Mouse (Mus musculus) myocyte (in vitro differentiated cells): ENCODE results near the gene Bud31. TPM values are rescaled to one million over a fixed set of nuclear protein-coding genes. Genes with fewer than 3 reads are reported as not detected.
A peak's percentile ranks its signal among the peaks of the same experiment; 100 is the strongest.

Experiments
- H3K27me3 ChIP-seq: one replicate; pipeline ENCODE4 v1.6.1; 2011; ENCODE audit not compliant: control insufficient read depth, insufficient read depth, insufficient read length
- H3K36me3 ChIP-seq: one replicate; pipeline ENCODE4 v1.6.1; 2011; ENCODE audit not compliant: control insufficient read depth, insufficient read depth
- H3K4me2 ChIP-seq: one replicate; pipeline ENCODE4 v1.6.1; 2011; ENCODE audit warnings: low read depth, control low read depth
- H3K4me3 ChIP-seq: one replicate; pipeline ENCODE4 v1.5.1; 2011; ENCODE audit warnings: mild to moderate bottlenecking, control low read depth, moderate library complexity
- H3K79me2 ChIP-seq: one replicate; pipeline ENCODE4 v1.6.1; 2011; ENCODE audit not compliant: control insufficient read depth, insufficient read depth
- H3ac ChIP-seq: one replicate; pipeline ENCODE4 v1.6.1; 2011; ENCODE audit not compliant: control insufficient read depth, insufficient read length
- CEBPB ChIP-seq: IDR thresholded peaks from 2 replicates; pipeline ENCODE4 v1.6.1; 2011; ENCODE audit warnings: mild to moderate bottlenecking, moderate library complexity; ENCODE audit not compliant: poor library complexity, insufficient read depth, severe bottlenecking
- E2F4 ChIP-seq: IDR thresholded peaks from one replicate; pipeline ENCODE4 v1.6.1; 2011; ENCODE audit warnings: mild to moderate bottlenecking, control low read depth, moderate library complexity; ENCODE audit not compliant: insufficient read depth
- MAX ChIP-seq: IDR thresholded peaks from one replicate; pipeline ENCODE4 v1.6.1; 2011; ENCODE audit warnings: low read depth, mild to moderate bottlenecking, control low read depth
- MYOD1 ChIP-seq, 3 experiments: IDR thresholded peaks; one replicate each; pipeline ENCODE4 v1.6.1; 2011; ENCODE audit warnings: control low read depth in 2 of 3, low read depth in 2 of 3, mild to moderate bottlenecking in 2 of 3, moderate library complexity in 1 of 3; ENCODE audit not compliant: insufficient read length in 2 of 3, control insufficient read depth in 1 of 3
- MYOG ChIP-seq, 3 experiments: IDR thresholded peaks; one replicate each; pipeline ENCODE4 v1.6.1; 2011; ENCODE audit warnings: control low read depth in 2 of 3, low read depth in 2 of 3, mild to moderate bottlenecking in 2 of 3; ENCODE audit not compliant: insufficient read length in 2 of 3, control insufficient read depth in 1 of 3, insufficient read depth in 1 of 3
- POLR2A ChIP-seq: IDR thresholded peaks from one replicate; pipeline ENCODE4 v1.6.1; 2011; ENCODE audit warnings: low read depth, mild to moderate bottlenecking, control low read depth, moderate library complexity; ENCODE audit not compliant: insufficient read length
- POLR2AphosphoS2 ChIP-seq: IDR thresholded peaks from one replicate; pipeline ENCODE4 v1.6.1; 2011; ENCODE audit warnings: low read depth, control low read depth; ENCODE audit not compliant: insufficient read length
- REST ChIP-seq: IDR thresholded peaks from one replicate; pipeline ENCODE4 v1.6.1; 2011; ENCODE audit warnings: mild to moderate bottlenecking, control low read depth, moderate library complexity; ENCODE audit not compliant: insufficient read depth, insufficient read length
- SRF ChIP-seq: IDR thresholded peaks from one replicate; pipeline ENCODE4 v1.6.1; 2011; ENCODE audit warnings: low read depth; ENCODE audit not compliant: control insufficient read depth, insufficient read length
- TCF12 ChIP-seq: IDR thresholded peaks from one replicate; pipeline ENCODE4 v1.6.1; 2011; ENCODE audit warnings: mild to moderate bottlenecking, control low read depth; ENCODE audit not compliant: poor library complexity, insufficient read depth, severe bottlenecking
- TCF3 ChIP-seq: IDR thresholded peaks from one replicate; pipeline ENCODE4 v1.6.1; 2011; ENCODE audit warnings: low read depth, control low read depth; ENCODE audit not compliant: insufficient read length
- USF1 ChIP-seq: IDR thresholded peaks from one replicate; pipeline ENCODE4 v1.6.1; 2011; ENCODE audit warnings: low read depth, mild to moderate bottlenecking, control low read depth, moderate library complexity
- polyA plus RNA-seq: library from polyadenylated mRNA; unstranded; fragments of >200 nt; fragmentation: generic; extraction: Trizol; gene quantifications from one replicate; pipeline ENCODE4 v1.2.1, GENCODE M21; 2012; ENCODE audit warnings: missing spikeins

The Bud31 gene
- polyA plus RNA-seq, 1 experiment: 130 TPM

DNA sequence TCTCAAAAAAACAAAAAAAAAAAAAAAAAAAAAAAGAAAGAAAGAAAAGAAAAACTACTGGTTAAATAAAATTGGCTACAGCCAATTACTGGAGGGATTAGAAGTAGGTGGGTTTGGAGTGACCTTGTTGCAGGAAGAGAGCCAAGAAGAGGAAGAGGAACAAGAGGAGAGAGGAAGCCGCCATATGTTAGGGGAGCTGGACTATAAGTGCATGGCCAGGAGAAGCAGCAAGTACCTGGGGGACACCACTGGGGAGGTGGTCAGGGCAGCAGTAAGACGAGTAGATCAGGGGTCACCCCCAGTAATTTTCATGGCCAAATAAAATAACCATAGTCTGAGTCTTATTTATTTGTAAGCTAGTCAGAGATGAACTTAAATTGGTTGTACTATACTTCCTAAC lies 45.1 kb downstream of the Bud31 start:
- H3K36me3 ChIP-seq: peaks cover 15% of the 10 kb centered on the region
- peaks cover 40% of the 10 kb centered on the region for H3K79me2 ChIP-seq
- no peak overlapping the region for H3ac ChIP-seq
- no peak overlapping the region for H3K4me3 ChIP-seq
- H3K4me2 ChIP-seq: no peak overlapping the region
- no peaks in the 10 kb centered on the region for H3K27me3 ChIP-seq
- TF ChIP-seq MAX: no peak
- TF ChIP-seq CEBPB: no peak
- no peak for TF ChIP-seq TCF3
- no peak for TF ChIP-seq USF1

DNA sequence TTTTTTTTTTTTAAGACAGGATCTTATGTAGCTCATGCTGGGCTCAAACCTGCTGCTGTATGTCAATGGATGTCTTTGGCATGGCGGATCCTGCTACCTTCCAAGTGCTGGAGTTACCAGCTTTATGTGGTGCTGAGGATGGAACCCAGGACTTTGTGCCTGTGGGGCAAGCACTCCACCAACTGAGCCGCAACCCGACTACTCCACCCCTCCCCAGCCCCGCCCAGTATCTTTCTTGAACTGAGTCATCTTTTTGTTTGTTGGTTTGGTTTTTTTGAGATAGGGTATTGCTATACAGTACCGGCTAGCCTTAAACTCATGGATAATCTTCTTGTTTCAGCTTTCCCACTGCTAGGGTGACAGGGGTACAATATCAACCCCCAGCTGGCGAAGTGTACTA lies 49.3 kb downstream of the Bud31 start:
- peak overlapping the region; percentile 96 for H3K4me3 ChIP-seq
- H3K27me3 ChIP-seq: no peaks in the 10 kb centered on the region
- H3K4me2 ChIP-seq: peak overlapping the region; percentile 96
- H3K79me2 ChIP-seq: peaks cover 52% of the 10 kb centered on the region
- no peak overlapping the region for H3ac ChIP-seq
- no peak for TF ChIP-seq SRF
- TF ChIP-seq TCF3: no peak
- TF ChIP-seq REST: no peak
- no peak for TF ChIP-seq E2F4
- H3K36me3 ChIP-seq: peaks cover 14% of the 10 kb centered on the region

- Histone ChIP-seq H3K4me3 (peak overlapping the region; percentile 96), H3K4me2 (peak overlapping the region; percentile 96), H3K36me3 (peaks cover 10% of the 10 kb centered on the region), H3ac (peak overlapping the region; percentile 34), H3K79me2 (peaks cover 52% of the 10 kb centered on the region), H3K27me3 (no peaks in the 10 kb centered on the region)
- TF ChIP-seq MAX (no peak), MYOG (IDR thresholded peaks at IDR 0.05; ENCODE audit: control insufficient read depth in 1 of 3, insufficient read depth in 1 of 3, insufficient read length in 2 of 3, low read depth in 2 of 3) (no peak), TCF3 (no peak), USF1 (no peak), SRF (no peak), E2F4 (no peak), MYOD1 (IDR thresholded peaks at IDR 0.05; ENCODE audit: control insufficient read depth in 1 of 3, insufficient read length in 2 of 3, low read depth in 2 of 3) (no peak), CEBPB (no peak), REST (no peak), POLR2A (no peak), TCF12 (no peak), POLR2AphosphoS2 (no peak)
Measured at GRCm38 (mm10) chr5:145190373-145190772, 50.2 kb downstream of the Bud31 start.

DNA sequence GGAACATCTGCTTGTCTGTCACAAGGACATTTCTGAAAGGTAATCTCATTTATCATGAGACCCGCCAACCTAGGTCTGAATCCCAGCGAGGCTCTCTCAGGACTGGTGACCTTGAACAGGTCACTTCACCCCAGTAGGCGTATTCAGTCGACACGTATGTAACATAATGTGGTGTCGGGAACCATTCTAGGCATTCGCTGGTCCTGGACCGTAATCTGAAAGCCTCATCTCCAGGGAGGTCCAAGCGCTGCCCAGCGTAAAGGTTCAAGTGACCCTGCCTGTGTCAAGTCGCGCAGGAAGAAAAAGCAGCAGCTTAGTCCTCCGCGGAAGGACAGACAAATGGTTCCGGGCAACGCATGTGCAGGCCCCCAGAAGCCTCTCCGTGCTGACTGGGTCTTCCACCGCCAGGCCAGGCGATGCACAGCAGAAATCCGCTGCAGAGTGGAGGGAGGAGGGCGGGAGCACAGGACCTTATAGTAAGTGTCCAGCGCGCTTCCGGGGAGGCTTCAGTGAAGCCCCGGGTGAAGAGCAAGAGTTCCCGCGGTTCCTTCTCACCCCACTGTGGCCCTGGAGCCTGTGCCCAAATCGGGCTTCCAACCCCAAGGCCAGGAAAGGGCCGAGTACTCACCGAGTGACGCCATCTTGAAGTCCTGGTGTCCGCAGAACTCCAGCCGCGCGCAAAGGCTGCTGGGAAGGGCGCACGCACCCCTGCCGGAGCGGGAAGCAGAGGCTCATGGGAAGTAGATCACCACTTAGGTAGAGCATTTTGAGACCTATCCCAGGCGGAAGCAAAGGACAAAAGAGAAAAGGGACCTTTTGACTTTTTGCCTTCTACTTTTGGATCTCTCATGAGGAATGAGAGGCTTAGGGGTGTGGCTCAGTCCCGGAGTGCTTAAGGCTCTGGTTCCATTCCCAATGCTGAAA lies 51.0 kb downstream of the Bud31 start:
- H3K27me3 ChIP-seq: no peaks in the 10 kb centered on the region
- H3K4me2 ChIP-seq: peak overlapping the region; percentile 96
- peak; percentile 91 for TF ChIP-seq POLR2A
- no peak for TF ChIP-seq MYOD1 (IDR thresholded peaks at IDR 0.05; ENCODE audit: control insufficient read depth in 1 of 3, insufficient read length in 2 of 3, low read depth in 2 of 3)
- peak; percentile 48 for TF ChIP-seq E2F4
- TF ChIP-seq TCF3: no peak
- peak; percentile 90 for TF ChIP-seq POLR2AphosphoS2
- TF ChIP-seq CEBPB: no peak
- H3K79me2 ChIP-seq: peaks cover 51% of the 10 kb centered on the region
- H3K36me3 ChIP-seq: peaks cover 13% of the 10 kb centered on the region
- H3K4me3 ChIP-seq: peak overlapping the region; percentile 96
- H3ac ChIP-seq: peak overlapping the region; percentile 34

DNA sequence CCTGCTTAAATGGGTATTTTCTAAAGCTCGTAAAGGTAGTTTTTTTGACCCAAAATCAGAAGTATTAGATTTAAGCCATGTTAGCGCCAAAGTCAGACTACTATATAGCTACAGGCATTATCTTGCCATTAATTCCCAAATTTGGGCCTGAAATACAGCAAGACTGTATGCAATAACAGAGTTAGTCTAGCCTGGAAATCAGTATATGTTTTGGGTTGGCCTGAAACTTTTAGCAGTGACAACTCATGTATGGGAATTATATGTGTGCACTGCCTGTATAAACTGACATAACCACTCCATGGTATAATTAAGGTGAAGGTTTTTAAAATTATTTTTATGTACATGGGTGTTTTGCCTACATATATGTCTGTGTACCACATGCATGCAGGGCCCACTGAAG lies 51.8 kb downstream of the Bud31 start, which contains the start of gene Atp5j2:
Atp5j2 (minus strand) TSS at position 101 of the 400 bp plus-strand sequence.
- H3K36me3 ChIP-seq: peaks cover 9% of the 10 kb centered on the region

More for the DNA sequence above, 51.8 kb downstream of the Bud31 start, which contains the start of gene Atp5j2:
- Histone ChIP-seq H3K4me2 (peak within 1 kb of the TSS; percentile 96), H3K27me3 (no peaks in the 10 kb centered on the region), H3K4me3 (peak within 1 kb of the TSS; percentile 96), H3K79me2 (peaks cover 44% of the 10 kb centered on the region), H3ac (peak within 1 kb of the TSS; percentile 34)
- TF ChIP-seq MYOD1 (IDR thresholded peaks at IDR 0.05; ENCODE audit: control insufficient read depth in 1 of 3, insufficient read length in 2 of 3, low read depth in 2 of 3): no peak
- no peak for TF ChIP-seq E2F4
- TF ChIP-seq USF1: no peak
- no peak for TF ChIP-seq TCF3
- no peak for TF ChIP-seq TCF12

Other genes with a start within 250 kb of the Bud31 start
- gene Smurf1, start 174.5 kb upstream of the Bud31 start, polyA plus RNA-seq: 32.9 TPM
- not detected for gene Gm4871, start 107.6 kb upstream of the Bud31 start, polyA plus RNA-seq
- gene 1700018F24Rik, start 97.4 kb upstream of the Bud31 start, polyA plus RNA-seq: not detected
- 67.2 TPM for gene Arpc1a, start 56.5 kb upstream of the Bud31 start, polyA plus RNA-seq
- not detected for gene Kpna7, start 56.3 kb upstream of the Bud31 start, polyA plus RNA-seq
- gene Arpc1b, start 26.1 kb upstream of the Bud31 start, polyA plus RNA-seq: 482 TPM
- gene Pdap1, start 124 bp upstream of the Bud31 start, polyA plus RNA-seq: 98.9 TPM
- gene Ptcd1, start 26.7 kb downstream of the Bud31 start, polyA plus RNA-seq: 16.6 TPM
- 31.3 TPM for gene Cpsf4, start 26.9 kb downstream of the Bud31 start, polyA plus RNA-seq
- gene Atp5j2, start 51.7 kb downstream of the Bud31 start, polyA plus RNA-seq: 683 TPM
- gene Zkscan14, start 61.5 kb downstream of the Bud31 start, polyA plus RNA-seq: 5.8 TPM
- 5.9 TPM for gene Zkscan5, start 64.2 kb downstream of the Bud31 start, polyA plus RNA-seq
- 11.5 TPM for gene Zfp655, start 91.4 kb downstream of the Bud31 start, polyA plus RNA-seq
- 10.0 TPM for gene Zscan25, start 140.1 kb downstream of the Bud31 start, polyA plus RNA-seq
- not detected for gene Cyp3a57, start 204.9 kb downstream of the Bud31 start, polyA plus RNA-seq